ENCODE assay signal across 18 mouse cellular contexts in the genomic region with DNA sequence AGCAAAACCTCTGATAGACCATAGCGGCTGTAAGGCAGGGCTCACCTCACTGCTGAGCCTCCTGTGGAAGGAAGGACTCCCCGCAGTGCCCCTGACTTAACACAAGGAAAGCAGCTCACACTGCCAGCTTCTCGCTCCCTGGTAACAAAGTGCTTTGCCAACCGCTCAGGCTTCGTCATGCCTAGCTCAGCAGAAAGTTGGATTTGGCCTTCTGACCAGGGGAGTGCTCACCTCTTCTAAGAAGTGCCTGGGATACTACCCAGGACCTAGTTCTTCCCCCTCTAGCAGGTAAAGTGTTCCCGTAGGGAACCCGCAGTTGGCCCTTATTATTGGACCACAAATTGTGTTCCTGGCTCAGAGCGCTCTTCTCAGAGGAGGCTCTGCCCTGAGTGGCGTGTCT. TPM values are rescaled to one million over a fixed set of nuclear protein-coding genes. Genes with fewer than 3 reads are reported as not detected.
"Had no signal": no experiment of that assay in that cellular context is flagged by ENCODE, and none has a peak within 500 bp of the region (broad histone marks: within the 10 kb centered on the region; RNA-seq: fewer than 3 reads in every experiment).

No protein-coding gene starts in this region.

- ATAC-seq: intestine, postnatal 0 days; lung, postnatal 0 days; midbrain, embryonic 13.5 days had no signal

- H3K27me3 ChIP-seq: liver, embryonic 15.5 days; midbrain, embryonic 13.5 days; neural tube, embryonic 12.5 days had no signal

- H3K9ac ChIP-seq: liver, embryonic 15.5 days; midbrain, embryonic 13.5 days; neural tube, embryonic 12.5 days had no signal

- H3K4me2 ChIP-seq: liver, embryonic 11.5 days; liver, embryonic 15.5 days; midbrain, embryonic 13.5 days; neural tube, embryonic 12.5 days had no signal

- H3K9me3 ChIP-seq: limb, embryonic 10.5 days; liver, embryonic 15.5 days; midbrain, embryonic 13.5 days; neural tube, embryonic 12.5 days had no signal

- H3K27ac ChIP-seq: left cerebral cortex, adult 2 months; limb, embryonic 10.5 days; liver, embryonic 15.5 days; midbrain, embryonic 13.5 days; neural tube, embryonic 12.5 days had no signal

- DNase-seq: lung, adult 2 months; lung, postnatal 36 days; right cerebral cortex, postnatal 4 days; spleen, adult 18-20 months; thymus, adult 18-20 months; thymus, postnatal 14 days had no signal

- H3K4me3 ChIP-seq: left cerebral cortex, adult 2 months; limb, embryonic 10.5 days; liver, embryonic 15.5 days; midbrain, embryonic 13.5 days; neural tube, embryonic 12.5 days had no signal

RNA-seq across cellular contexts. Expression of a gene that starts 15.5 kb away (rescaled TPM):
- total RNA-seq: monocyte, adult 5-6 weeks had no signal

RNA-seq across cellular contexts. Expression of a gene that starts 47.2 kb away (rescaled TPM):
- total RNA-seq: layer of hippocampus, postnatal 25 days; left cerebral cortex, adult 2 months; left cerebral cortex, postnatal 14 days; monocyte, adult 5-6 weeks; neutrophil, adult 5-6 weeks had no signal
